Mouse (Mus musculus) liver, adult 2 months (tissue): Measurements from ENCODE around the gene Mcu.

Experiments used
- CTCF ChIP-seq: fragments of 200-500 bp; IDR thresholded peaks from 2 replicates; pipeline ENCODE4 v1.5.1; 2011; ENCODE audit warnings: low read depth, low read length, control low read depth
- POLR2A ChIP-seq: fragments of 200-500 bp; IDR thresholded peaks from 2 replicates; pipeline ENCODE4 v1.6.1; 2011; ENCODE audit warnings: low read length, control low read depth; ENCODE audit not compliant: insufficient read depth; ENCODE audit errors: extremely low read depth

- TF ChIP-seq CTCF (no peak), POLR2A (no peak)
These were observed 51.9 kb downstream of the Mcu start for GRCm38 (mm10) chr10:59564551-59564950.
